Mouse (Mus musculus) liver, embryonic 11.5 days (tissue): Measurements from ENCODE around the gene Fam173a. TPM values are rescaled to one million over a fixed set of nuclear protein-coding genes. Genes with fewer than 3 reads are reported as not detected.

Source experiments
- ATAC-seq: fragments of 200-750 bp; cut with Nextera tagmentation; replicated peaks from 2 replicates; pipeline ENCODE4 v1.8.0; 2017; ENCODE audit warnings: moderate number of reproducible peaks, mild to moderate bottlenecking, moderate TSS enrichment, moderate library complexity; ENCODE audit not compliant: low FRiP score
- DNase-seq: peaks from one replicate; pipeline ENCODE4 v3.0.0-alpha.2; 2017; ENCODE audit warnings: low spot score
- H3K27ac ChIP-seq: fragments of 300-500 bp; sonication (generic); 2 replicates; pipeline ENCODE4 v1.5.1; 2014; ENCODE audit warnings: mild to moderate bottlenecking, low read depth, low read length, control low read depth
- H3K27me3 ChIP-seq: fragments of 300-500 bp; sonication (generic); replicated peaks from 2 replicates; pipeline ENCODE4 v1.6.1; 2014; ENCODE audit warnings: low read length, mixed read lengths; ENCODE audit not compliant: control insufficient read depth, insufficient read depth
- H3K36me3 ChIP-seq: fragments of 300-500 bp; sonication (generic); 2 replicates; pipeline ENCODE4 v1.6.1; 2014; ENCODE audit warnings: mild to moderate bottlenecking, low read length, moderate library complexity, mixed read lengths; ENCODE audit not compliant: control insufficient read depth, insufficient read depth
- H3K4me1 ChIP-seq: fragments of 300-500 bp; sonication (generic); replicated peaks from 2 replicates; pipeline ENCODE4 v1.6.1; 2014; ENCODE audit warnings: low read length, mixed read lengths; ENCODE audit not compliant: control insufficient read depth, insufficient read depth
- H3K4me2 ChIP-seq: fragments of 300-500 bp; sonication (generic); 2 replicates; pipeline ENCODE4 v1.6.1; 2014; ENCODE audit warnings: mild to moderate bottlenecking, control low read depth, moderate library complexity
- H3K4me3 ChIP-seq: fragments of 300-500 bp; sonication (generic); 2 replicates; pipeline ENCODE4 v1.5.1; 2014; ENCODE audit warnings: low read depth, low read length, control low read depth
- H3K9ac ChIP-seq: fragments of 300-500 bp; sonication (generic); 2 replicates; pipeline ENCODE4 v1.6.1; 2014; ENCODE audit warnings: low read depth, low read length, control low read depth
- H3K9me3 ChIP-seq: fragments of 300-500 bp; sonication (generic); 2 replicates; pipeline ENCODE4 v1.6.1; 2016; ENCODE audit warnings: low read length, inconsistent platforms, mixed read lengths; ENCODE audit not compliant: control insufficient read depth
- WGBS: fragments of 180-500 bp; shearing (Covaris S2); extraction: QIAGEN DNeasy Blood & Tissue Kit; methylation state at CpG from one replicate; pipeline ENCODE4 v1.1.7; 2014; 5-methylcytosine and 5-hydroxymethylcytosine counted together
- polyA plus RNA-seq: library from polyadenylated mRNA; unstranded; fragments of >200 nt; fragmentation: Nextera tagmentation; extraction: Ambion mirVana; gene quantifications from 2 replicates; pipeline ENCODE4 v1.2.1, GENCODE M21; 2014

The Fam173a gene
- polyA plus RNA-seq, 1 experiment from 2014 or later, result 83.7 TPM

- Histone ChIP-seq H3K36me3 (no peaks in the 10 kb centered on the region), H3K4me2 (no peak overlapping the region), H3K4me3 (no peak overlapping the region), H3K9ac (no peak overlapping the region), H3K27me3 (peaks cover 3% of the 10 kb centered on the region; the same call in 1 of the 2 replicates), H3K4me1 (no peaks in the 10 kb centered on the region), H3K9me3 (no peaks in the 10 kb centered on the region), H3K27ac (no peak overlapping the region)
- DNase-seq (no peak), ATAC-seq (no peak)
- WGBS, result 31% methylated on average over 3 of the region's 3 CpGs
Measured at GRCm38 (mm10) chr17:25762591-25762990, 30.1 kb downstream of the Fam173a start.

GRCm38 (mm10) chr17:25761561-25761970 is 31.1 kb downstream of the Fam173a start:
- H3K9ac ChIP-seq, result no peak overlapping the region
- no peaks in the 10 kb centered on the region for H3K9me3 ChIP-seq
- H3K27me3 ChIP-seq, result 0 out of 2 replicates have a peak, but pooled peaks cover 3% of the 10 kb centered on the region
- no peak for DNase-seq
- no peak overlapping the region for H3K4me3 ChIP-seq
- H3K27ac ChIP-seq, result no peak overlapping the region
- H3K36me3 ChIP-seq, result no peaks in the 10 kb centered on the region
- no peak overlapping the region for H3K4me2 ChIP-seq
- H3K4me1 ChIP-seq, result no peaks in the 10 kb centered on the region
- 47% methylated on average over 4 of the region's 4 CpGs for WGBS
- ATAC-seq, result no peak

- Histone ChIP-seq H3K36me3 (no peaks in the 10 kb centered on the region), H3K4me1 (no peaks in the 10 kb centered on the region), H3K9ac (no peak overlapping the region), H3K27ac (no peak overlapping the region), H3K4me3 (no peak overlapping the region), H3K4me2 (no peak overlapping the region), H3K27me3 (no peaks in the 10 kb centered on the region), H3K9me3 (no peaks in the 10 kb centered on the region)
- no peak for DNase-seq
- WGBS, result 71% methylated on average over 8 of the region's 8 CpGs
- ATAC-seq, result no peak
Measured at GRCm38 (mm10) chr17:25760148-25760547, 32.6 kb downstream of the Fam173a start.

- no peak overlapping the region for H3K4me2 ChIP-seq
- H3K27ac ChIP-seq, result no peak overlapping the region
- WGBS, result 62% methylated on average over 3 of the region's 3 CpGs
- no peaks in the 10 kb centered on the region for H3K27me3 ChIP-seq
- no peak overlapping the region for H3K9ac ChIP-seq
- no peak for ATAC-seq
- no peak overlapping the region for H3K4me3 ChIP-seq
- H3K9me3 ChIP-seq, result no peaks in the 10 kb centered on the region
- H3K36me3 ChIP-seq, result no peaks in the 10 kb centered on the region
- H3K4me1 ChIP-seq, result no peaks in the 10 kb centered on the region
- no peak for DNase-seq
Measured at GRCm38 (mm10) chr17:25757691-25758090, 35.0 kb downstream of the Fam173a start.

GRCm38 (mm10) chr17:25756378-25757242 is 36.1 kb downstream of the Fam173a start:
- Histone ChIP-seq H3K36me3 (no peaks in the 10 kb centered on the region), H3K27ac (no peak overlapping the region), H3K4me2 (no peak overlapping the region), H3K4me3 (no peak overlapping the region), H3K4me1 (no peaks in the 10 kb centered on the region), H3K9ac (no peak overlapping the region), H3K27me3 (no peaks in the 10 kb centered on the region), H3K9me3 (no peaks in the 10 kb centered on the region)
- DNase-seq, result no peak
- no peak for ATAC-seq
- 68% methylated on average over 9 of the region's 9 CpGs for WGBS

- Histone ChIP-seq H3K4me3 (no peak overlapping the region), H3K27me3 (no peaks in the 10 kb centered on the region), H3K9ac (no peak overlapping the region), H3K36me3 (no peaks in the 10 kb centered on the region), H3K27ac (no peak overlapping the region), H3K4me1 (no peaks in the 10 kb centered on the region), H3K9me3 (no peaks in the 10 kb centered on the region), H3K4me2 (no peak overlapping the region)
- DNase-seq (no peak), ATAC-seq (no peak)
- WGBS, result 31% methylated on average over 4 of the region's 4 CpGs
Measured at GRCm38 (mm10) chr17:25755627-25756377, 36.9 kb downstream of the Fam173a start.

- Histone ChIP-seq H3K4me1 (no peaks in the 10 kb centered on the region), H3K9ac (no peak overlapping the region), H3K27me3 (no peaks in the 10 kb centered on the region), H3K4me3 (no peak overlapping the region), H3K9me3 (no peaks in the 10 kb centered on the region), H3K36me3 (no peaks in the 10 kb centered on the region), H3K4me2 (no peak overlapping the region), H3K27ac (no peak overlapping the region)
- WGBS, result 70% methylated on average over 4 of the region's 4 CpGs
- DNase-seq (no peak), ATAC-seq (no peak)
Measured at GRCm38 (mm10) chr17:25755086-25755485, 37.6 kb downstream of the Fam173a start.

GRCm38 (mm10) chr17:25754241-25754640 is 38.5 kb downstream of the Fam173a start, which contains the start of gene Msln:
TSS of gene Msln (minus strand) at chr17:25754378.
- Histone ChIP-seq H3K27ac (no peak within 1 kb of the TSS), H3K4me1 (no peaks in the 10 kb centered on the region), H3K36me3 (no peaks in the 10 kb centered on the region), H3K27me3 (no peaks in the 10 kb centered on the region), H3K9ac (no peak within 1 kb of the TSS), H3K9me3 (no peaks in the 10 kb centered on the region), H3K4me3 (no peak within 1 kb of the TSS), H3K4me2 (no peak within 1 kb of the TSS)
- no peak for DNase-seq
- 84% methylated on average over 9 of the region's 9 CpGs for WGBS
- ATAC-seq, result no peak
